Mouse (Mus musculus) thymus, adult 2 months (tissue): Measurements from ENCODE around the gene Trim65.

Experiments
- CTCF ChIP-seq: fragments of 200-500 bp; IDR thresholded peaks from 2 replicates; pipeline ENCODE4 v1.5.1; 2012; ENCODE audit warnings: mild to moderate bottlenecking, control low read depth, low read length, moderate library complexity, borderline replicate concordance; ENCODE audit not compliant: control insufficient read depth, poor library complexity, insufficient read depth; ENCODE audit errors: extremely low read depth
- POLR2A ChIP-seq: fragments of 200-500 bp; IDR thresholded peaks from 2 replicates; pipeline ENCODE4 v1.6.1; 2012; ENCODE audit warnings: mild to moderate bottlenecking, low read length, control low read depth, moderate library complexity; ENCODE audit not compliant: control insufficient read depth, poor library complexity, insufficient read depth; ENCODE audit errors: extremely low read depth

- TF ChIP-seq CTCF: no peak
- no peak for TF ChIP-seq POLR2A
These were observed 42.1 kb downstream of the Trim65 start for GRCm38 (mm10) chr11:116088741-116089394.
